In genomic region chr3:153959035-153959730, GRCm38 (mm10) we compare ENCODE assay signal across 8 mouse cellular contexts. TPM values are rescaled to one million over a fixed set of nuclear protein-coding genes. Genes with fewer than 3 reads are reported as not detected.
DNase-seq lines count a peak whose midpoint lies in the region; ATAC-seq and TF ChIP-seq lines count a peak whose summit lies in the region.

No protein-coding gene starts in this region.

- ATAC-seq in heart, embryonic 12.5 days (ENCODE audit: insufficient number of reproducible peaks, low FRiP score) = no peak
- peak; percentile 67 for ATAC-seq in forebrain, postnatal 0 days
- peak; percentile 51; the same call in 1 of the 2 replicates for ATAC-seq in stomach, postnatal 0 days (ENCODE audit: low FRiP score, low TSS enrichment)

- no peaks in the 10 kb centered on the region for H3K27me3 ChIP-seq in heart, embryonic 12.5 days (replicated peaks)
- H3K27me3 ChIP-seq in forebrain, postnatal 0 days (ENCODE audit: insufficient read depth, low read length) = no peaks in the 10 kb centered on the region
- H3K27me3 ChIP-seq in stomach, postnatal 0 days (ENCODE audit: control insufficient read depth, insufficient read depth, low read length) = no peaks in the 10 kb centered on the region

- no peak overlapping the region for H3K4me2 ChIP-seq in heart, embryonic 12.5 days
- H3K4me2 ChIP-seq in forebrain, postnatal 0 days (ENCODE audit: low read depth) = no peak overlapping the region
- H3K4me2 ChIP-seq in stomach, postnatal 0 days (replicated peaks; ENCODE audit: low read depth) = no peak overlapping the region

- no peaks in the 10 kb centered on the region for H3K4me1 ChIP-seq in heart, embryonic 12.5 days (replicated peaks)
- no peaks in the 10 kb centered on the region for H3K4me1 ChIP-seq in forebrain, postnatal 0 days (ENCODE audit: insufficient read depth)
- H3K4me1 ChIP-seq in stomach, postnatal 0 days (replicated peaks; ENCODE audit: control insufficient read depth, insufficient read depth) = no peaks in the 10 kb centered on the region

- no peak for TF ChIP-seq EP300 in stomach, postnatal 0 days (optimal IDR thresholded peaks at IDR 0.05)

- 93% methylated on average over 1 of the region's 1 CpGs for WGBS in heart, embryonic 12.5 days
- 97% methylated on average over 1 of the region's 1 CpGs for WGBS in forebrain, postnatal 0 days
- WGBS in stomach, postnatal 0 days = 97% methylated on average over 1 of the region's 1 CpGs

- H3K36me3 ChIP-seq in heart, embryonic 12.5 days = no peaks in the 10 kb centered on the region
- H3K36me3 ChIP-seq in forebrain, postnatal 0 days (ENCODE audit: insufficient read depth) = no peaks in the 10 kb centered on the region
- no peaks in the 10 kb centered on the region for H3K36me3 ChIP-seq in stomach, postnatal 0 days (ENCODE audit: control insufficient read depth, insufficient read depth, low read length)

- H3K9ac ChIP-seq in heart, embryonic 12.5 days = no peak overlapping the region
- H3K9ac ChIP-seq in forebrain, postnatal 0 days = no peak overlapping the region
- no peak overlapping the region for H3K9ac ChIP-seq in stomach, postnatal 0 days (ENCODE audit: low read length)

- peaks cover 8% of the 10 kb centered on the region; the same call in 1 of the 2 replicates for H3K9me3 ChIP-seq in heart, embryonic 12.5 days (replicated peaks)
- no peaks in the 10 kb centered on the region for H3K9me3 ChIP-seq in forebrain, postnatal 0 days (ENCODE audit: low read length)
- H3K9me3 ChIP-seq in stomach, postnatal 0 days (ENCODE audit: control insufficient read depth, low read length) = no peaks in the 10 kb centered on the region

- no peak overlapping the region for H3K27ac ChIP-seq in heart, embryonic 12.5 days (ENCODE audit: poor library complexity, severe bottlenecking)
- no peak overlapping the region for H3K27ac ChIP-seq in forebrain, postnatal 0 days (ENCODE audit: low read depth, low read length)
- no peak overlapping the region for H3K27ac ChIP-seq in stomach, postnatal 0 days (replicated peaks)

- no peak overlapping the region for H3K4me3 ChIP-seq in heart, embryonic 12.5 days
- no peak overlapping the region for H3K4me3 ChIP-seq in forebrain, postnatal 0 days (ENCODE audit: low read depth, low read length)
- no peak overlapping the region for H3K4me3 ChIP-seq in stomach, postnatal 0 days (ENCODE audit: low read depth, low read length)

- peak; percentile 77 for DNase-seq in heart, adult 11 months
- DNase-seq in 416B (ENCODE audit: low read depth) (peak; percentile 61), ZHBTc4 (ENCODE audit: low read depth, low spot score) (peak; percentile 61)
- DNase-seq in forebrain, postnatal 0 days = peak; percentile 83
- DNase-seq in lung, postnatal 14 days = peak; percentile 22
- no peak for DNase-seq in stomach, postnatal 0 days (ENCODE audit: low spot score)
- DNase-seq in gastrocnemius, postnatal 10 days = no peak

- peak; percentile 93 for TF ChIP-seq CTCF in forebrain, postnatal 0 days (IDR thresholded peaks at IDR 0.05; ENCODE audit: low read depth)
- TF ChIP-seq CTCF in stomach, postnatal 0 days (IDR thresholded peaks at IDR 0.05; ENCODE audit: low read depth) = peak; percentile 96

RNA-seq across cellular contexts. Expression of gene Slc44a5, which starts 14.1 kb away (rescaled TPM):
- polyA plus RNA-seq in heart, embryonic 12.5 days (2016; fragmentation: Nextera tagmentation; extraction: Ambion mirVana) = 1.7 and 2.0 TPM in 2 replicates
- 29.1 and 39.5 TPM in 2 replicates for total RNA-seq in forebrain, postnatal 0 days (2014; rRNA removed)
- 5.7 and 8.4 TPM in 2 replicates for polyA plus RNA-seq in forebrain, postnatal 0 days (2015; fragmentation: Nextera tagmentation; extraction: Ambion mirVana)
- 0.40 and 0.53 TPM in 2 replicates for polyA plus RNA-seq in stomach, postnatal 0 days (2015; fragmentation: Nextera tagmentation; extraction: Ambion mirVana)
- total RNA-seq in gastrocnemius, postnatal 10 days (2021) = 1 to 10 TPM in 1 of 2 experiments, under 1 TPM in 1; 0.78 to 1.4 TPM

RNA-seq across cellular contexts. Expression of gene Acadm, which starts 14.8 kb away (rescaled TPM):
- polyA plus RNA-seq in heart, embryonic 12.5 days (2016; fragmentation: Nextera tagmentation; extraction: Ambion mirVana) = 181 and 188 TPM in 2 replicates
- 31.5 and 32.4 TPM in 2 replicates for total RNA-seq in forebrain, postnatal 0 days (2014; rRNA removed)
- 39.7 and 40.1 TPM in 2 replicates for polyA plus RNA-seq in forebrain, postnatal 0 days (2015; fragmentation: Nextera tagmentation; extraction: Ambion mirVana)
- 85.5 and 88.0 TPM in 2 replicates for polyA plus RNA-seq in stomach, postnatal 0 days (2015; fragmentation: Nextera tagmentation; extraction: Ambion mirVana)
- 100 to 1,000 TPM; 248 to 275 TPM for total RNA-seq in gastrocnemius, postnatal 10 days (2021)

RNA-seq across cellular contexts. Expression of gene Rabggtb, which starts 46.4 kb away (rescaled TPM):
- 51.5 and 52.6 TPM in 2 replicates for polyA plus RNA-seq in heart, embryonic 12.5 days (2016; fragmentation: Nextera tagmentation; extraction: Ambion mirVana)
- total RNA-seq in forebrain, postnatal 0 days (2014; rRNA removed) = 69.9 and 71.2 TPM in 2 replicates
- polyA plus RNA-seq in forebrain, postnatal 0 days (2015; fragmentation: Nextera tagmentation; extraction: Ambion mirVana) = 56.9 and 58.3 TPM in 2 replicates
- polyA plus RNA-seq in stomach, postnatal 0 days (2015; fragmentation: Nextera tagmentation; extraction: Ambion mirVana) = 27.5 and 29.8 TPM in 2 replicates
- 10 to 100 TPM; 67.0 to 72.3 TPM for total RNA-seq in gastrocnemius, postnatal 10 days (2021)

RNA-seq across cellular contexts. Expression of gene Msh4, which starts 53.2 kb away (rescaled TPM):
- polyA plus RNA-seq in heart, embryonic 12.5 days (2016; fragmentation: Nextera tagmentation; extraction: Ambion mirVana) = 0.05 TPM in 1 of 2 replicates, not detected in the other
- total RNA-seq in forebrain, postnatal 0 days (2014; rRNA removed) = 0.31 and 0.95 TPM in 2 replicates
- polyA plus RNA-seq in forebrain, postnatal 0 days (2015; fragmentation: Nextera tagmentation; extraction: Ambion mirVana) = 0.05 and 0.13 TPM in 2 replicates
- 0.04 and 0.10 TPM in 2 replicates for polyA plus RNA-seq in stomach, postnatal 0 days (2015; fragmentation: Nextera tagmentation; extraction: Ambion mirVana)
- under 1 TPM; 0.16 to 0.25 TPM for total RNA-seq in gastrocnemius, postnatal 10 days (2021)

Comparison
In these comparisons a context has a peak if more than half of its experiments do, and no peak if none do; other contexts are left out.
1. DNase-seq: peak in heart, adult 11 months (single experiment), 416B (single experiment), ZHBTc4 (single experiment), forebrain, postnatal 0 days (single experiment) and lung, postnatal 14 days (single experiment); none in stomach, postnatal 0 days (single experiment) and gastrocnemius, postnatal 10 days (single experiment).